Mouse (Mus musculus): Measurements from ENCODE around the gene Rnf167.

DNA sequence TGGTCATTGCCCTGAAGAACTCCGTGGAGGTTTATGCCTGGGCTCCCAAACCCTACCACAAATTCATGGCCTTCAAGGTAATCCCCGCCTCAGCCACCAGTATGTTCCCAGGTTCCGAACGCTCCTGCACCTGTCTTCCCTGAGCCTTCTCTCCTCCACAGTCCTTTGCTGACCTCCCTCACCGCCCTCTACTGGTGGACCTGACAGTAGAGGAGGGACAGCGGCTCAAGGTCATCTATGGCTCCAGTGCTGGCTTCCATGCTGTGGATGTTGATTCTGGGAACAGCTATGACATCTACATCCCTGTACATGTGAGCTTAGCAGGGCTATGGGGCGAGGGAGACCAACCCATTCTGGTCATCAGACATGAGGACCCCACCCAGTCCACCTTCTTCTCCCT lies 34.5 kb upstream of the Rnf167 start:
- no peak for TF ChIP-seq POLR2A (IDR thresholded peaks at IDR 0.05; ENCODE audit: borderline replicate concordance, control insufficient read depth, low read depth, low read length)
- no peak for TF ChIP-seq CTCF (IDR thresholded peaks at IDR 0.05; ENCODE audit: control insufficient read depth, insufficient read depth, low read length)

All from bone marrow, adult 2 months (tissue).